Mouse (Mus musculus): ENCODE measurements around the gene C1qtnf2. TPM values are rescaled to one million over a fixed set of nuclear protein-coding genes. Genes with fewer than 3 reads are reported as not detected.

The C1qtnf2 gene
- polyA plus RNA-seq, 1 experiment from 2014 or later = not detected

DNA sequence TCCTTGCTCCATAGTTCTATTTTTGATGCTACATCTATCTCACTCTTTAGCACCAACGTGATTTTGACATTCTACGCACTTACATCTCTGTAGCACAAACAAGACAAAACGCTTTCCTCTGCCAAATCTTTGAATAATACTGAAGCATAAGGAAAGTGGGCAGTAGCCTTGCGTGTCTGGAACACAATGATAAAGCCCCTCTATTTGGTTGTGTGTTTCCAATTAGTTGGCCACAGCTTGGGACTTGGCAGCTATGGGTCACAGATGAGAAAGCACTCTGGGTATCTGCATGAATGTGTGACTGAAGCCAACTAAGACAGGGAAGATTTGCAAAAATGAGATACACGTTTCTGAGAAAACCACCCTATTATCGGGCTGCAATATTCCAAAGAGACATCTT is 33.9 kb downstream of the C1qtnf2 start:
- no peaks in the 10 kb centered on the region for H3K27me3 ChIP-seq
- POLR2A ChIA-PET = no interaction called here
- in situ Hi-C loops (cut with MboI; ENCODE audit: low pct_unique_long_range_greater_than_20kb) = no loop called here
- CTCF ChIA-PET = interaction anchor here (1.2 kb wide), 1 partner anchor 17 kb away, joined by 3 read pairs; no protein-coding TSS in a partner anchor
- DNase-seq (ENCODE audit: low read depth, low spot score) (no peak), ATAC-seq (no peak)
- no peak for TF ChIP-seq CTCF (IDR thresholded peaks at IDR 0.05)

DNA sequence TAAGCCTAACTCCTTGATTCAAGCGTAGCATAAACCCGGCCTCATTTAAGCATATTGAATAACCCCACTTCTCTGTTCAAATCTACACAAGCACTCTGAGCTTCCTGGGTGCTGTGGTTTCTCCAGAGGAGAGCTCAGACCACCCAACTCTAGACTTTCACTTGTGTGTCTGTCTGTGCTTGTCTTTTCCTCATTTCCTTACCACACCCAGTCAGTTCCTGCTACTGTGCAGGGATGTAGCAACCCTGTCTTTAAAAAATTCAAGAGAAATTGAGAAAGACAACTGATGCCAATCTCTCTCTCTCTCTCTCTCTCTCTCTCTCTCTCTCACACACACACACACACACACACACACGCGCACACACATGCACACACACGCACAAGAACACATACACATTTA is 35.8 kb downstream of the C1qtnf2 start:
- no peak for TF ChIP-seq CTCF (IDR thresholded peaks at IDR 0.05)
- ChIA-PET CTCF (no interaction called here), POLR2A (interaction anchor here (0.7 kb wide), 1 partner anchor 552 kb away, joined by 7 read pairs; no protein-coding TSS in a partner anchor)
- ATAC-seq (no peak), DNase-seq (ENCODE audit: low read depth, low spot score) (no peak)
- H3K27me3 ChIP-seq = no peaks in the 10 kb centered on the region
- in situ Hi-C loops (cut with MboI; ENCODE audit: low pct_unique_long_range_greater_than_20kb) = no loop called here

DNA sequence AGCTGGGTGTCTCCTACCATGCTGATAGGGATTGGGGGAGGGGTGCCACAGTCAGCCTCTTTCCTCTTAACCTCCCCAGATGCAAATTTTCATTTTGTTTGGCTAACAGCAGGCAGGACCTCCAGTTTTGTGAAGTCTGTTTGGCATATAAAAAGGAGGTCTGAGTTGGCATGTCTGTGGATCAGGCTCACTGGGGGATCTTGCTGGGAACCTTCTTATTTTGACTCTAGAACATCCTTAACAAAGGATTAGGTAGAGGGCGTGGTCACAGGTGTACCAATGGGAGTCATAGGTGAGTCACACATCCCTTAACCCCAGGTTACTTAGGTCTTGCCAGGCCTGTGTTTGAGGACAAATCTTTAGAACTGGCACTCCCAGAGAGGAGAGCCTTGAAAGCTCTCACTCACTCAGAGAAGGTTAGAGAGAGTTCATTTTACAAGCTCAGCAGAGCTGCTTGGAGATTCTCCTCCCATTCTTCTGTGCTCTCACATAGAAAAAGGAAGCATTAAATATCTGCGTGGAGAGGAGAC is 38.6 kb downstream of the C1qtnf2 start:
- POLR2A ChIA-PET = no interaction called here
- no peak for DNase-seq (ENCODE audit: low read depth, low spot score)
- CTCF ChIA-PET = interaction anchor here (0.7 to 1.7 kb wide), 3 partner anchors 16 to 38 kb away, joined by 3 read pairs; partner anchors contain the start of gene Ccnjl
- H3K27me3 ChIP-seq = no peaks in the 10 kb centered on the region
- ATAC-seq = no peak
- no peak for TF ChIP-seq CTCF (IDR thresholded peaks at IDR 0.05)
- in situ Hi-C loops (cut with MboI; ENCODE audit: low pct_unique_long_range_greater_than_20kb) = no loop called here

DNA sequence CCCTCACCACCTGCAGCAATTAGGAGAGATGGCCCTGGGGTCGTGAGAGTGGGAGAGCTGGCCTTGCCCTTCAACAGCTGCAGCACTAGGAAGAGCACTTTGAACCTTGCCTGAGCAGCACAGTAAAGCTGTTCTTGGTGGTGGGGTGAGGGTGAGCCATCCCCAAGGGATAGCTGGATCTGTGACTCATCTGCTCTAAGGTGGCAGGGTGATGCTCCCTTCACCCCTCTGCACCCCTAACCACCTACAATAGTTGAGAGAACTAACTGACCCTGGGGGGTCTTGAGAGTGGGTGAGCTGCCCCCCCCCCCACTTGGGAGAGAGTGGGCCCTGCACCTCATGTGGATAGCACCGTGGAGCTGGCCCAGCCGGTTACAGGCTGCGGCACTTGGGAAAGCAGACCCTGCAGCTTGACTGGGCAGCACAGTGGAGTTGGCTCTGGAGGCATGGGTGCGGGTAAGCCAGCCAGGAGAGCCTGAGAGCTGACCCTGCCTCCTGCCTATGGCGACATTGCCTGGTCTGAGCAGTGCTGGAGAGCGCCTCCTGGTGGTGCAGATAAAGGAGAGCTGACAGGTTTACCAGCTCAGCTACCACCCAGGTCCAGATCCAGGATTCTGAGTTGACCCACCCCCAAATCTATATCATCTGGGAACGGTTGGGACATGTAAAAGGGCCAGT is 42.4 kb downstream of the C1qtnf2 start:
- CTCF ChIA-PET = interaction anchor here (0.7 to 1.0 kb wide), 2 partner anchors 9 to 23 kb away, joined by 3 to 4 read pairs; no protein-coding TSS in a partner anchor
- in situ Hi-C loops (cut with MboI; ENCODE audit: low pct_unique_long_range_greater_than_20kb) = no loop called here
- ATAC-seq (peak; percentile 44), DNase-seq (ENCODE audit: low read depth, low spot score) (no peak)
- H3K27me3 ChIP-seq = no peaks in the 10 kb centered on the region
- peak; percentile 60 for TF ChIP-seq CTCF (IDR thresholded peaks at IDR 0.05)
- POLR2A ChIA-PET = interaction anchor here (0.8 kb wide), 1 partner anchor 8 kb away, joined by 4 read pairs; no protein-coding TSS in a partner anchor

DNA sequence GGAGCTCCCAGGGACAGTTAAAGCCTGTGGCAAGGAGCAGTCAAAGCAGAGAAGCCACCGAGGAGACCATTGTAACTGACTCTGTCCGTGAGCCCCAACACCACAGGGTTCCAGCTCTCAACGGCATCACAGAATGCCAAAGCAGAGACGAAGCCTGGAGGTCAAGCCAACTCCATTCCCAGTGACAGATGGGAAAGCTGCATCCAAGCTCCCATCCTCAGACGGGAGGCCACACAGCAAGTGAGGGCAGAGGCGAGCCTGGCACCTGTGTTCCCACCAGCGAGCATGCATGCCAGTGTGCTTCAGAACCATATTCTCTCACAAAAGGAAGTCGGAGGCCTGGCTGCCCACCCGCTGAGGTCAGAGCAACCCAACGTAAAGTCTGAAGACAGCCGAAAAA is 43.6 kb downstream of the C1qtnf2 start:
- ChIA-PET POLR2A (no interaction called here), CTCF (no interaction called here)
- in situ Hi-C loops (cut with MboI; ENCODE audit: low pct_unique_long_range_greater_than_20kb) = no loop called here
- H3K27me3 ChIP-seq = no peaks in the 10 kb centered on the region
- ATAC-seq = no peak
- DNase-seq (ENCODE audit: low read depth, low spot score) = no peak
- no peak for TF ChIP-seq CTCF (IDR thresholded peaks at IDR 0.05)

DNA sequence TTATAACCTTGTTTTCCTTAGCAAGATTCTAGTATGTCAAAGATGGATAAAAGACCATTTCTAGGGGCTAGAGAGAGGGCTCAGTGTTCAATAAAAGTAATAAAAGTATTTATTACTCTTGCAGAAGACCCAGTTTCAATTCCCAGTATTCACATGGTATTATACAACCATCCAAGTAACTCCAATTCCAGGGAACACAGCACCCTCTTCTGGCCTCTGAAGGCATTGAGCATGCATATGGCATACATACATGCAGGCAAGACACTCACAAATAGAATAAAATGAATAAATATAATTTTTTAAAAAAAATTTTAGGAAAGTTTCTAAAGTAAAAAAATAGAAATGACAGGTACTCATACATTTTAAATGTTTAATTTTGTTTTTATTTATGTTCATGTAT is 44.0 kb downstream of the C1qtnf2 start:
- in situ Hi-C loops (cut with MboI; ENCODE audit: low pct_unique_long_range_greater_than_20kb) = no loop called here
- ChIA-PET CTCF (interaction anchor here (1.3 kb wide), 1 partner anchor 166 kb away, joined by 3 read pairs; no protein-coding TSS in a partner anchor), POLR2A (no interaction called here)
- TF ChIP-seq CTCF (IDR thresholded peaks at IDR 0.05) = peak; percentile 32
- no peak for ATAC-seq
- H3K27me3 ChIP-seq = no peaks in the 10 kb centered on the region
- no peak for DNase-seq (ENCODE audit: low read depth, low spot score)

DNA sequence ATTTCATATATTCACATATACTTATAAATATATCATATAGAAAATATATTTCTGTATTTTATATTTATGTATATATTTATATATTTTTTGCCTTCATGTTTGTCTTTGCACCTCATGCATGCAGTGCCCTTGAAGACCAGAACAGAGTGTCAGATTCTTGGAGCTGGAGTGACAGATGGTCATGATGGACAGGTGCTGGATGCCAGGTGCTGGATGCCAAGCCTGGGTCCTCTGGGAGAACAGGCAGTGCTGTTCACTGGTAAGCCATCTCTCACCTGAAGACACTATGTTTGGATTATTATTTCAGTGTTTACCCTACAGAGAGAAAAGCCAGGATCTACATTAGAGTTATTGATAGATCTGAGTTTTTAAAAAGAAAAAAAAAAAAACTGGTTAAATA is 44.7 kb downstream of the C1qtnf2 start:
- TF ChIP-seq CTCF (IDR thresholded peaks at IDR 0.05) = no peak
- ATAC-seq (no peak), DNase-seq (ENCODE audit: low read depth, low spot score) (no peak)
- H3K27me3 ChIP-seq = no peaks in the 10 kb centered on the region
- in situ Hi-C loops (cut with MboI; ENCODE audit: low pct_unique_long_range_greater_than_20kb) = no loop called here
- POLR2A ChIA-PET = no interaction called here
- CTCF ChIA-PET = interaction anchor here (1.3 kb wide), 1 partner anchor 165 kb away, joined by 3 read pairs; no protein-coding TSS in a partner anchor

DNA sequence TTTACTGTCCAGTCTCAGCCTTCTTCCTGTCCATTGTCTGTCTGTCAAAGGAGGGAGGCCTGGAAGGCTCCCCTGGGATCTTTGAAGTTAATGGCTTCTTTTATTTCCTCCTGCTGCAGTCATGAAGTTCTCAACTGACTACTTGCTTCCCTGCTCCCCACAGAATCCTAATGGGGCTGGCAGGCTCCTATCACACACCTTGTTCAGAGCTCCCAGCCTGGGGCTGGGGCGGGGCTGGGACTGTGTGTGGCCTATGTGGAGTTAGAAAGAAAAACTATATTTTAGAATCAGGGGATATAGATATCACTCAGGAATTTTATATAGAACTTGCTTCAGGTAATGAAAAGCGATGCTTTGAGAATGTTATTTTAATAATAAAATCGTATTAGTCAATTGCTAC is 46.4 kb downstream of the C1qtnf2 start:
- in situ Hi-C loops (cut with MboI; ENCODE audit: low pct_unique_long_range_greater_than_20kb) = no loop called here
- TF ChIP-seq CTCF (IDR thresholded peaks at IDR 0.05) = no peak
- no peaks in the 10 kb centered on the region for H3K27me3 ChIP-seq
- CTCF ChIA-PET = no interaction called here
- POLR2A ChIA-PET = no interaction called here
- DNase-seq (ENCODE audit: low read depth, low spot score) (no peak), ATAC-seq (no peak)

DNA sequence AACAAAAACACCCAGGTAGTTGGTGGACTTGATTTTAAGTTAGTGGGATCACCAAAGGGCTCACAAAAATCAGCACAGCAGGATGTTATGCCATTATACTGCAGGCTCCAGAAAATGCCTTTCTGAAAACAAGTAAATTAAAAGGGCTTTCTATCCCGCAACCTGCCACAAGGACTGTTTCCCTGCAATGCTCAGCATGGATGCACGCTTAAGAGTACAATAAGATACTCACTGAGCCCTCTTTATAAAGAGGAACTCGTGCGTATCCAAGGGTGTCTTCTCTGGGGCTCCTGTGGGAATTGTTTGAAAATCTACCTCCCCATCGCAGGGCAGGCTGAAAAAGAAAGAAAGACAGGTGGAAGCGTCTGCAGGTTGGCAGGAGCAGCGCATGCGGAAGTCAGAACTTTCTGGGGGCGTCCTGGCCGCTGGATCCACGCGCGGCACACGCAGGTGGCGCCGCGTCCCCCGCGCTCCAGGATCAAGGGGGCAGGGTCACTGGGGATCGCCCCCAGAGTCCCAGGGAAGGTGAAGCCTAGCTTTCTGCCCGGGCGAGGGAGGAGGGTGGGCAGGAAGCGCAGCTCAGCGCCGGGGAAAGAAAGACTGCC is 54.1 kb downstream of the C1qtnf2 start:
- no peaks in the 10 kb centered on the region for H3K27me3 ChIP-seq
- in situ Hi-C loops (cut with MboI; ENCODE audit: low pct_unique_long_range_greater_than_20kb) = no loop called here
- ChIA-PET POLR2A (interaction anchor here (1.0 kb wide), 1 partner anchor 57 kb away, joined by 3 read pairs; no protein-coding TSS in a partner anchor), CTCF (interaction anchor here (1.5 kb wide), 2 partner anchors 15 to 19 kb away, joined by 3 to 4 read pairs; no protein-coding TSS in a partner anchor)
- DNase-seq (ENCODE audit: low read depth, low spot score) (no peak), ATAC-seq (peak; percentile 36)
- TF ChIP-seq CTCF (IDR thresholded peaks at IDR 0.05) = peak; percentile 47

DNA sequence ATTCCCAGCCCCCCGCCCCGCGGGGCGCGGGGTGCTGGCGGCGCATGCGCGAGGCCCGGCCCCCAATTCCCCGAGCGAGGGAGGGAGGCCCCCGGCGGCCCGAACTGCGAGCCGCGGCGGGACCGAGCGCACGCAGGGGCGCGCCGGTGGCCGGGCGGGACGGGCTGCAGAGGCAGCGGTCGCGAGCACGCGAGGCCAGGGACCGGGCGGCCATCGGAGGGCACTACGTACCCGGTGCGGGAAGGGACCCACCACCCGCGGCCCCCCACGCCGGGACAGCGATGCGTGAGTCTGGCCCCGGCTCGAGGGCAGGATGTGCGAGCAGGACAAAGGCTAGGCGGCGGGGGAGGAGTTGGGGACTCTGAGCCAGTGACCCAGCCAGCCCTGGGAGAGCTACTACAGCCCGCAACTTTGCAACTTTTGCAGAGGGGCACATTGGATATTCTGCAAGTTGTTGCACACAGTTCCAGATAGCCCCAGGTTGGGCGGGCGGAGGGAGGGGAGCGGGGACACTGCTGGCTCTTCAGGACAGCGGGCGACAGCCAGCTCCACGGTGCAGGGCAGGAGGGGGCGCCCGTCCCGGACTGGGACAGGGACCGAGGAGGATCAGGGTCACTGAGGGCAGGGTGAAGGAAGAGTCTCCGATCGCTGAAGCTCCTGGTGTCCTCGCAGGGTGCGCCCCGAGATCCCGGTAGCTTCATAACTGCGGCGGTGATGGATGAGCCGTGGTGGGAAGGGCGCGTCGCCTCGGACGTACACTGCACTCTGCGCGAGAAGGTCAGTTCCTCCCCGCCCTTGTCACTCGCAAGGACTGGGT is 54.8 kb downstream of the C1qtnf2 start, which contains the start of gene Ccnjl:
Ccnjl (plus strand) TSS at position 102 of the 817 bp plus-strand sequence.
- ATAC-seq (peak; percentile 85), DNase-seq (ENCODE audit: low read depth, low spot score) (no peak)
- POLR2A ChIA-PET = no interaction called here
- peak; percentile 68 for TF ChIP-seq CTCF (IDR thresholded peaks at IDR 0.05)
- in situ Hi-C loops (cut with MboI; ENCODE audit: low pct_unique_long_range_greater_than_20kb) = no loop called here
- no peaks in the 10 kb centered on the region for H3K27me3 ChIP-seq
- CTCF ChIA-PET = interaction anchor here (0.8 to 1.5 kb wide), 3 partner anchors 15 to 36 kb away, joined by 3 to 4 read pairs (median 3); no protein-coding TSS in a partner anchor
